Mouse (Mus musculus): ENCODE results near the gene Avpr2.

Gene Avpr2

GRCm38 (mm10) chrX:73914827-73915703, 23.2 kb downstream of the Avpr2 start:
- CTCF ChIA-PET = interaction anchor here (0.7 kb wide), 1 partner anchor 452 kb away, joined by 3 read pairs; no protein-coding TSS in a partner anchor

GRCm38 (mm10) chrX:73916945-73917344, 25.0 kb downstream of the Avpr2 start:
- CTCF ChIA-PET = no interaction called here

GRCm38 (mm10) chrX:73918631-73919030, 26.7 kb downstream of the Avpr2 start:
- CTCF ChIA-PET = no interaction called here

- CTCF ChIA-PET = interaction anchor here (1.1 kb wide), 1 partner anchor 10 kb away, joined by 3 read pairs; no protein-coding TSS in a partner anchor
Measured at GRCm38 (mm10) chrX:73921285-73921822, 29.5 kb downstream of the Avpr2 start.

GRCm38 (mm10) chrX:73921823-73922549, 30.1 kb downstream of the Avpr2 start, which contains the start of the genes Arhgap4 and Naa10:
TSS of gene Arhgap4 (minus strand) at chrX:73921870.
TSS of gene Naa10 (minus strand) at chrX:73921944.
- CTCF ChIA-PET = interaction anchor here (1.1 kb wide), 1 partner anchor 10 kb away, joined by 3 read pairs; no protein-coding TSS in a partner anchor

GRCm38 (mm10) chrX:73922550-73922882, 30.6 kb downstream of the Avpr2 start:
- CTCF ChIA-PET = no interaction called here

GRCm38 (mm10) chrX:73930402-73931062, 38.6 kb downstream of the Avpr2 start, which contains the start of gene Renbp:
TSS of gene Renbp (minus strand) at chrX:73930850.
- CTCF ChIA-PET = interaction anchor here (0.5 to 0.7 kb wide), 3 partner anchors 10 to 145 kb away, joined by 3 to 4 read pairs (median 3); no protein-coding TSS in a partner anchor

GRCm38 (mm10) chrX:73931871-73932270, 40.0 kb downstream of the Avpr2 start:
- CTCF ChIA-PET = no interaction called here

GRCm38 (mm10) chrX:73941860-73942259, 50.0 kb downstream of the Avpr2 start:
- CTCF ChIA-PET = no interaction called here

- CTCF ChIA-PET = no interaction called here
Measured at GRCm38 (mm10) chrX:73942294-73942693, 50.4 kb downstream of the Avpr2 start.

Data from spleen, embryonic (tissue).